Mouse (Mus musculus) lung, embryonic 14.5 days (tissue): ENCODE results near the gene Rnf149. TPM values are rescaled to one million over a fixed set of nuclear protein-coding genes. Genes with fewer than 3 reads are reported as not detected.

ENCODE experiments used
- ATAC-seq: fragments of 200-750 bp; cut with Nextera tagmentation; 2 replicates; pipeline ENCODE4 v1.8.0; 2017; ENCODE audit warnings: mild to moderate bottlenecking, moderate TSS enrichment, moderate library complexity; ENCODE audit not compliant: insufficient read depth
- DNase-seq: peaks from one replicate; pipeline ENCODE4 v3.0.0-alpha.2; 2015
- H3K27ac ChIP-seq: fragments of 300-500 bp; sonication (generic); 2 replicates; pipeline ENCODE4 v1.5.1; 2014; ENCODE audit warnings: low read depth, mild to moderate bottlenecking, moderate library complexity
- H3K27me3 ChIP-seq: fragments of 300-500 bp; sonication (generic); 2 replicates; pipeline ENCODE4 v1.6.1; 2014; ENCODE audit warnings: low read length, control low read depth; ENCODE audit not compliant: insufficient read depth
- H3K36me3 ChIP-seq: fragments of 300-500 bp; sonication (generic); 2 replicates; pipeline ENCODE4 v1.6.1; 2014; ENCODE audit warnings: control low read depth; ENCODE audit not compliant: insufficient read depth
- H3K4me1 ChIP-seq: fragments of 300-500 bp; sonication (generic); 2 replicates; pipeline ENCODE4 v1.6.1; 2014; ENCODE audit warnings: antibody characterized with exemption, control low read depth; ENCODE audit not compliant: insufficient read depth
- H3K4me2 ChIP-seq: fragments of 300-500 bp; sonication (generic); 2 replicates; pipeline ENCODE4 v1.6.1; 2014; ENCODE audit warnings: mild to moderate bottlenecking
- H3K4me3 ChIP-seq: fragments of 300-500 bp; sonication (generic); 2 replicates; pipeline ENCODE4 v1.5.1; 2014; ENCODE audit warnings: low read depth, low read length
- H3K9ac ChIP-seq: fragments of 300-500 bp; sonication (generic); 2 replicates; pipeline ENCODE4 v1.6.1; 2014
- H3K9me3 ChIP-seq: fragments of 300-500 bp; sonication (generic); 2 replicates; pipeline ENCODE4 v1.6.1; 2016; ENCODE audit warnings: low read depth, low read length, control low read depth
- CTCF ChIP-seq: IDR thresholded peaks from 2 replicates; pipeline ENCODE4 v1.5.1; 2016; ENCODE audit warnings: antibody characterized with exemption, low read depth
- WGBS: fragments of 180-500 bp; shearing (Covaris S2); extraction: QIAGEN DNeasy Blood & Tissue Kit; methylation state at CpG from one replicate; pipeline ENCODE4 v1.1.7; 2014; 5-methylcytosine and 5-hydroxymethylcytosine counted together
- polyA plus RNA-seq: library from polyadenylated mRNA; unstranded; fragments of >200 nt; fragmentation: Nextera tagmentation; extraction: Ambion mirVana; gene quantifications from 2 replicates; pipeline ENCODE4 v1.2.1, GENCODE M21; 2014

Rnf149 gene
- 32.8 and 33.3 TPM in 2 replicates for polyA plus RNA-seq

- DNase-seq, result peak; percentile 97
- Histone ChIP-seq H3K36me3 (no peaks in the 10 kb centered on the region), H3K27me3 (no peaks in the 10 kb centered on the region), H3K4me2 (peak within 1 kb of the TSS; percentile 92), H3K9ac (peak within 1 kb of the TSS; percentile 92), H3K4me1 (peaks cover 10% of the 10 kb centered on the region; the same call in 1 of the 2 replicates), H3K9me3 (no peaks in the 10 kb centered on the region), H3K27ac (peak within 1 kb of the TSS; percentile 99), H3K4me3 (peak within 1 kb of the TSS; percentile 91)
- no peak for TF ChIP-seq CTCF
- 0% methylated on average over 40 of the region's 49 CpGs for WGBS
- peak; percentile 97 for ATAC-seq
Observed at GRCm38 (mm10) chr1:39577253-39577705, at the start of gene Rnf149. TSS of gene Rnf149 (minus strand) at chr1:39577405.

GRCm38 (mm10) chr1:39625491-39625890 is 48.3 kb upstream of the Rnf149 start:
- Histone ChIP-seq H3K27ac (no peak overlapping the region), H3K36me3 (no peaks in the 10 kb centered on the region), H3K9ac (no peak overlapping the region), H3K4me2 (no peak overlapping the region), H3K4me1 (no peaks in the 10 kb centered on the region), H3K27me3 (no peaks in the 10 kb centered on the region), H3K4me3 (no peak overlapping the region), H3K9me3 (no peaks in the 10 kb centered on the region)
- no peak for TF ChIP-seq CTCF
- ATAC-seq, result no peak
- no peak for DNase-seq
- 41% methylated on average over 3 of the region's 3 CpGs for WGBS

DNA sequence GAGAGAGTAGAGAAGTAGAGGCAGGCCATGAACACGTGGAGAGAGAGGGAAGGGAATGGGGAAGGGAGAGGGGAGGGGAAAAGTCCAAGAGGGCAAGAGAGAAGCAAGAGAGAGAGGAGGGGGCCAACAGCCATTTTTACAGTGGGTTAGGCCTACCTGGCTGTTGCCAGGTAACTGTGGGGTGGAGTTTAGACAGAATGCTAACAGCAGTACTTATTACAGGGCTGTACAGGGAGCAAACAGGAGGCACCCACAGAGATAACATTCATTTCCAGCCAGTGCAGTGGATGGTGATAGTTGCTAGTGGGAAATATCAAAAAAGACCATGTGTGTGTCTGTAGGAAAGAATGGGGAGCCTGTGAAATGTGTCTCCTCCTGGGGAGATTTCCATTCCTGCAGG is 46.5 kb upstream of the Rnf149 start:
- DNase-seq (no peak), ATAC-seq (no peak)
- Histone ChIP-seq H3K36me3 (no peaks in the 10 kb centered on the region), H3K27ac (no peak overlapping the region), H3K4me3 (no peak overlapping the region), H3K9ac (no peak overlapping the region), H3K4me2 (no peak overlapping the region), H3K9me3 (no peaks in the 10 kb centered on the region), H3K27me3 (no peaks in the 10 kb centered on the region), H3K4me1 (no peaks in the 10 kb centered on the region)
- TF ChIP-seq CTCF, result no peak
- WGBS, result 50% methylated on average over 1 of the region's 1 CpGs

DNA sequence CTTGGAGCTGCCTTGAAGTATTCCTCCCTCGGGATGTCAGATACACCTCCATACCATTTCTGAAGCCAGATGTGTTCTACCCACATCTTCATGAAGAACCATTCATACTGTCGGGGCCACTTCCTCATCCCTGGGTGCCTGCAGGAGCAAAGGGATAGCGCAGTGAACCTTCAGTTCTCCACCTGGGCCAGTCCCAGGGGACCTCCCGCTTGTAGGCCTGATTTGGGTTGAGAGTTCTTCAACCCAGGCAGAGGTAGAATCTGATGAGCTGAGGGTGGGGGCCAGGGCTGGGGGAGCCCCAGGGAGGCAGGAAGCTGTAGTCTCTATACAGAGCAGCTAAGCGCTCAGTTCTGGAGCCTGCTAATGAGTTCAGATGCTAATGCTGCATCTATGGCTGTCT is 45.9 kb upstream of the Rnf149 start:
- TF ChIP-seq CTCF, result no peak
- no peak overlapping the region for H3K4me3 ChIP-seq
- H3K4me2 ChIP-seq, result no peak overlapping the region
- H3K9me3 ChIP-seq, result no peaks in the 10 kb centered on the region
- H3K27me3 ChIP-seq, result no peaks in the 10 kb centered on the region
- H3K27ac ChIP-seq, result no peak overlapping the region
- H3K36me3 ChIP-seq, result no peaks in the 10 kb centered on the region
- 90% methylated on average over 5 of the region's 5 CpGs for WGBS
- DNase-seq (no peak), ATAC-seq (no peak)
- no peak overlapping the region for H3K9ac ChIP-seq
- H3K4me1 ChIP-seq, result no peaks in the 10 kb centered on the region

- no peak for TF ChIP-seq CTCF
- 42% methylated on average over 8 of the region's 8 CpGs for WGBS
- Histone ChIP-seq H3K9ac (no peak overlapping the region), H3K4me1 (no peaks in the 10 kb centered on the region), H3K27me3 (no peaks in the 10 kb centered on the region), H3K27ac (no peak overlapping the region), H3K4me2 (no peak overlapping the region), H3K36me3 (no peaks in the 10 kb centered on the region), H3K9me3 (no peaks in the 10 kb centered on the region), H3K4me3 (no peak overlapping the region)
- DNase-seq, result no peak
- ATAC-seq, result no peak
Observed at GRCm38 (mm10) chr1:39618524-39618923, 41.3 kb upstream of the Rnf149 start.

GRCm38 (mm10) chr1:39615526-39615925 is 38.3 kb upstream of the Rnf149 start:
- Histone ChIP-seq H3K36me3 (no peaks in the 10 kb centered on the region), H3K9ac (no peak overlapping the region), H3K9me3 (no peaks in the 10 kb centered on the region), H3K4me2 (no peak overlapping the region), H3K27ac (no peak overlapping the region), H3K27me3 (no peaks in the 10 kb centered on the region), H3K4me3 (no peak overlapping the region), H3K4me1 (no peaks in the 10 kb centered on the region)
- no peak for TF ChIP-seq CTCF
- DNase-seq, result no peak
- no peak for ATAC-seq
- 61% methylated on average over 6 of the region's 6 CpGs for WGBS

- H3K4me3 ChIP-seq, result no peak overlapping the region
- H3K36me3 ChIP-seq, result no peaks in the 10 kb centered on the region
- no peaks in the 10 kb centered on the region for H3K9me3 ChIP-seq
- H3K4me1 ChIP-seq, result no peaks in the 10 kb centered on the region
- WGBS, result 24% methylated on average over 11 of the region's 11 CpGs
- no peak overlapping the region for H3K9ac ChIP-seq
- DNase-seq, result peak; percentile 86
- ATAC-seq, result no peak; the same call in 1 of the 2 replicates
- no peak overlapping the region for H3K27ac ChIP-seq
- peak; percentile 78 for TF ChIP-seq CTCF
- no peak overlapping the region for H3K4me2 ChIP-seq
- H3K27me3 ChIP-seq, result no peaks in the 10 kb centered on the region
Observed at GRCm38 (mm10) chr1:39614462-39615279, 37.5 kb upstream of the Rnf149 start.
